In genomic region chr15:93222475-93222874, GRCm38 (mm10) we compare ENCODE assay signal across 11 mouse cellular contexts. TPM values are rescaled to one million over a fixed set of nuclear protein-coding genes. Genes with fewer than 3 reads are reported as not detected.
DNase-seq lines count a peak whose midpoint lies in the region; ATAC-seq and TF ChIP-seq lines count a peak whose summit lies in the region.
"Had no signal": no experiment of that assay in that cellular context is flagged by ENCODE, and none has a peak within 500 bp of the region (broad histone marks: within the 10 kb centered on the region; RNA-seq: fewer than 3 reads in every experiment).

No protein-coding gene starts in this region.

- no peaks in the 10 kb centered on the region for H3K36me3 ChIP-seq in lung, postnatal 0 days (ENCODE audit: insufficient read depth, low read length)
- H3K36me3 ChIP-seq: heart, embryonic 13.5 days; limb, embryonic 12.5 days had no signal

- no peak overlapping the region for H3K9ac ChIP-seq in lung, postnatal 0 days (replicated peaks; ENCODE audit: low read depth)
- H3K9ac ChIP-seq: heart, embryonic 13.5 days; limb, embryonic 12.5 days had no signal

- intact Hi-C loops in left cerebral cortex, postnatal 10 days (cut with DNase I), result no loop called here

- TF ChIP-seq POLR2A in embryonic fibroblast, embryonic 13.5 days (IDR thresholded peaks at IDR 0.05; ENCODE audit: low read depth, low read length), result no peak

- no peaks in the 10 kb centered on the region for H3K9me3 ChIP-seq in lung, postnatal 0 days (ENCODE audit: low read length)
- H3K9me3 ChIP-seq: heart, embryonic 13.5 days; limb, embryonic 12.5 days had no signal

- H3K27ac ChIP-seq in lung, postnatal 0 days (ENCODE audit: low read length), result no peak overlapping the region
- no peak overlapping the region for H3K27ac ChIP-seq in embryonic fibroblast, embryonic 13.5 days (ENCODE audit: insufficient read depth, low read length)
- H3K27ac ChIP-seq: heart, embryonic 13.5 days; limb, embryonic 12.5 days had no signal

- 49% methylated on average over 7 of the region's 7 CpGs for WGBS in lung, postnatal 0 days

- H3K4me1 ChIP-seq in lung, postnatal 0 days (ENCODE audit: insufficient read depth, low read depth, low read length), result no peaks in the 10 kb centered on the region
- H3K4me1 ChIP-seq in embryonic fibroblast, embryonic 13.5 days (ENCODE audit: control insufficient read depth, insufficient read depth, low read length), result no peaks in the 10 kb centered on the region
- H3K4me1 ChIP-seq: heart, embryonic 13.5 days; limb, embryonic 12.5 days had no signal

- H3K27me3 ChIP-seq in lung, postnatal 0 days (replicated peaks; ENCODE audit: insufficient read depth, low read length), result no peaks in the 10 kb centered on the region
- H3K27me3 ChIP-seq: heart, embryonic 13.5 days; limb, embryonic 12.5 days had no signal

- H3K4me2 ChIP-seq in lung, postnatal 0 days (replicated peaks; ENCODE audit: low read depth, low read length), result no peak overlapping the region
- H3K4me2 ChIP-seq: heart, embryonic 13.5 days; limb, embryonic 12.5 days had no signal

- no peak overlapping the region for H3K4me3 ChIP-seq in lung, postnatal 0 days (ENCODE audit: low read depth, low read length)
- H3K4me3 ChIP-seq in embryonic fibroblast, embryonic 13.5 days (ENCODE audit: insufficient read depth, low read length), result no peak overlapping the region
- H3K4me3 ChIP-seq: heart, embryonic 13.5 days; limb, embryonic 12.5 days had no signal

- no peak for TF ChIP-seq EP300 in lung, postnatal 0 days (IDR thresholded peaks at IDR 0.05)

- no peak for DNase-seq in frontal cortex, adult 2 months (ENCODE audit: extremely low spot score in 1 of 2, low spot score in 1 of 2)
- DNase-seq in lung, postnatal 0 days (ENCODE audit: low spot score), result peak; percentile 9
- no peak for DNase-seq in lung, postnatal 25 days (ENCODE audit: low spot score)
- peak; percentile 50 for DNase-seq in ES-CJ7 (ENCODE audit: low read depth, low spot score)
- DNase-seq in left cerebral cortex, postnatal 10 days (ENCODE audit: extremely low spot score in 1 of 2, low spot score in 2 of 2), result no peak
- DNase-seq in gastrocnemius, adult 8-10 months (ENCODE audit: low spot score in 2 of 2), result no peak
- DNase-seq: kidney, adult 18-20 months had no signal

- TF ChIP-seq CTCF in lung, postnatal 0 days (IDR thresholded peaks at IDR 0.05), result peak; percentile 59
- peak; percentile 36; the same call in 1 of the 2 replicates for TF ChIP-seq CTCF in embryonic fibroblast, embryonic 13.5 days (IDR thresholded peaks at IDR 0.05; ENCODE audit: borderline replicate concordance, insufficient read depth, low read length)

- ATAC-seq in frontal cortex, adult (ENCODE audit: low TSS enrichment), result 0 out of 2 replicates have a peak, but pooled peaks have one; percentile 64
- no peak for ATAC-seq in lung, postnatal 0 days

RNA-seq across cellular contexts. Expression of gene Gxylt1, which starts 52.5 kb away (rescaled TPM):
- polyA plus RNA-seq in frontal cortex, adult 2 months (2012; rRNA removed), result 8.0 and 8.1 TPM in 2 replicates
- 6.9 and 7.3 TPM in 2 replicates for polyA plus RNA-seq in lung, postnatal 0 days (2015; fragmentation: Nextera tagmentation; extraction: Ambion mirVana)
- polyA plus RNA-seq in embryonic fibroblast, embryonic 13.5 days (2011; ENCODE audit: insufficient read length, low read depth, missing spikeins), result 19.2 and 22.0 TPM in 2 replicates
- 10 to 100 TPM; 10.7 to 10.8 TPM for total RNA-seq in left cerebral cortex, postnatal 10 days (2021)
- 1 to 10 TPM; 5.0 to 7.5 (median 6.5) TPM for total RNA-seq in gastrocnemius, adult 8-10 months (2022)

Comparison
In these comparisons a context has a peak if more than half of its experiments do, and no peak if none do; other contexts are left out.
1. DNase-seq: peak in lung, postnatal 0 days (single experiment) and ES-CJ7 (single experiment); none in frontal cortex, adult 2 months (0 of 2), lung, postnatal 25 days (single experiment), left cerebral cortex, postnatal 10 days (0 of 2) and gastrocnemius, adult 8-10 months (0 of 2).